Mouse (Mus musculus) lung, postnatal 0 days (tissue): ENCODE data around the gene Cbx8. TPM values are rescaled to one million over a fixed set of nuclear protein-coding genes. Genes with fewer than 3 reads are reported as not detected.

Experiments
- ATAC-seq: fragments of 200-750 bp; cut with Nextera tagmentation; 2 replicates; pipeline ENCODE4 v1.8.0; 2017; ENCODE audit warnings: moderate library complexity
- DNase-seq: peaks from one replicate; pipeline ENCODE4 v3.0.0-alpha.2; 2016; ENCODE audit warnings: low spot score
- H3K27ac ChIP-seq: fragments of 300-500 bp; sonication (generic); 2 replicates; pipeline ENCODE4 v1.5.1; 2014; ENCODE audit warnings: antibody characterized with exemption, mild to moderate bottlenecking, low read length, mixed read lengths
- H3K27me3 ChIP-seq: fragments of 300-500 bp; sonication (generic); replicated peaks from 2 replicates; pipeline ENCODE4 v1.6.1; 2014; ENCODE audit warnings: low read length, mixed read lengths; ENCODE audit not compliant: insufficient read depth
- H3K36me3 ChIP-seq: fragments of 300-500 bp; sonication (generic); 2 replicates; pipeline ENCODE4 v1.6.1; 2014; ENCODE audit warnings: low read length, mixed read lengths; ENCODE audit not compliant: insufficient read depth
- H3K4me1 ChIP-seq: fragments of 300-500 bp; sonication (generic); 2 replicates; pipeline ENCODE4 v1.6.1; 2014; ENCODE audit warnings: antibody characterized with exemption, low read depth, low read length, mixed read lengths; ENCODE audit not compliant: insufficient read depth
- H3K4me2 ChIP-seq: fragments of 300-500 bp; sonication (generic); replicated peaks from 2 replicates; pipeline ENCODE4 v1.6.1; 2014; ENCODE audit warnings: low read depth, mild to moderate bottlenecking, low read length, moderate library complexity, mixed read lengths
- H3K4me3 ChIP-seq: fragments of 300-500 bp; sonication (generic); 2 replicates; pipeline ENCODE4 v1.5.1; 2014; ENCODE audit warnings: low read depth, low read length
- H3K9ac ChIP-seq: fragments of 300-500 bp; sonication (generic); replicated peaks from 2 replicates; pipeline ENCODE4 v1.6.1; 2014; ENCODE audit warnings: low read depth, mild to moderate bottlenecking
- H3K9me3 ChIP-seq: fragments of 300-500 bp; sonication (generic); 2 replicates; pipeline ENCODE4 v1.6.1; 2016; ENCODE audit warnings: low read length, mixed read lengths
- CTCF ChIP-seq: IDR thresholded peaks from 2 replicates; pipeline ENCODE4 v1.5.1; 2016; ENCODE audit warnings: antibody characterized with exemption, mild to moderate bottlenecking
- EP300 ChIP-seq: IDR thresholded peaks from 2 replicates; pipeline ENCODE4 v1.6.1; 2016; ENCODE audit warnings: antibody characterized with exemption, mild to moderate bottlenecking, control low read depth
- WGBS: fragments of 180-500 bp; shearing (Covaris S2); extraction: QIAGEN DNeasy Blood & Tissue Kit; methylation state at CpG from one replicate; pipeline ENCODE4 v1.1.7; 2014; 5-methylcytosine and 5-hydroxymethylcytosine counted together
- polyA plus RNA-seq: library from polyadenylated mRNA; unstranded; fragments of >200 nt; fragmentation: Nextera tagmentation; extraction: Ambion mirVana; gene quantifications from 2 replicates; pipeline ENCODE4 v1.2.1, GENCODE M21; 2015

The Cbx8 gene
- polyA plus RNA-seq, 1 experiment from 2014 or later, result 9.4 TPM

DNA sequence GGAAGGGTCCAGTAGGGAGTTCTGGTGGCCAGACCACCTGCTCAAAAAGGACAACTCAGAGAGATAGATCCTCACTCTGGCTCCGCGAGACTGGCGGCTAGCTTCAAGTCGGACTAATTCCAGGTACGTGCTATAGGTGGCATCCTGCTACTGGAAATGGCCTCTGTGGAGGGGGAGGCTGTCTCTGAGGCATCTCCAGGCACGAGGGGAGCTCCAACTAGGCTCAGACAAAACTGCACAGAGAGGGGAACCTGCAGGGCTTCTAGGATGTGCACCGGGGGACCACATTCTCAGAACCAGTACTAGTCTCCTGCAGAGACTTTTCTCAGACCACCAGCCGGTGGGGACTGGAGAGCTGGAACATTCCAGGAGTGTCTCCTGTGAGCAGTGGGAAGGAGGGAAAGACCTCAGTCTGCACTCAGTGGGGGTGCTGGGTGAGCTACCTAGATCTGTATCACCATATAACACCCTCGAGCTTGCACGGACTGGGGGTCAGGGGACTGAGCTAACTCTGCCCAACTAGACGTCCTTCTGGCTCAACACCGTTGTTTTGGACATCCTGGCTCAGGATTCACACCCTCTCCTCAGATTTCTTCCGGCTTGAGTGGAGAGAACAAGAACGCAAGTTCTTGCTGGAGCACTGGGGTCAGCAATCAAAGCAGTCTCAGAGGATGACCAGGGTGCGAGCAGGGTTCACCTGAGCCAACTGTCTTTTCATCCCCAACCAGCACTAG lies 11.3 kb upstream of the Cbx8 start:
- no peak overlapping the region for H3K4me2 ChIP-seq
- whole genome bisulfite sequencing, result 6% methylated on average over 15 of the region's 15 CpGs
- DNase-seq, result peak; percentile 51
- no peaks in the 10 kb centered on the region for H3K36me3 ChIP-seq
- no peak overlapping the region for H3K9ac ChIP-seq
- peaks cover 86% of the 10 kb centered on the region for H3K27me3 ChIP-seq
- H3K9me3 ChIP-seq, result no peaks in the 10 kb centered on the region
- peaks cover 11% of the 10 kb centered on the region; the same call in 1 of the 2 replicates for H3K4me1 ChIP-seq
- H3K27ac ChIP-seq, result no peak overlapping the region
- TF ChIP-seq EP300 (no peak), CTCF (peak; percentile 70)
- H3K4me3 ChIP-seq, result no peak overlapping the region
- ATAC-seq, result no peak

DNA sequence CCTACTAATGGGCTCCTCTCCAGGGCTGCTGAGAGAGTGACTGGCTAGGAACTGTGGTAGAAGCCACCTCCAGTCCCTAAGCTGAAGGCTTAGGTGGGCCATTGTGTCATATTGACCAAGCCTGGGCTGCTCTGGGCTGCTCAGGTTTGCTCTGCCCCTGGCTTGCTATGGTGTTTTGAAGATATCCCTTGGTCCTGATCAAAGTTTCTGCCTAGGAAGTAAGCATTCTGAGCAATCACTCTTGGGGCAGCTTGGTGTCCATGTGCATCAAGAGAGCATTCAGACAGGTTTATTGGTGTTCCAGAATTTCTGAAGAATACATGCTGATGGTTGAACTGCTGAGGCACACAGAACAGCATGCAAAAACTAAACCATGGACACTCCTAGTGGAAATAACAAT lies 10.7 kb upstream of the Cbx8 start:
- peaks cover 91% of the 10 kb centered on the region for H3K27me3 ChIP-seq
- TF ChIP-seq EP300, result no peak
- TF ChIP-seq CTCF, result no peak
- no peaks in the 10 kb centered on the region for H3K36me3 ChIP-seq
- no peaks in the 10 kb centered on the region for H3K9me3 ChIP-seq
- H3K9ac ChIP-seq, result no peak overlapping the region
- H3K4me1 ChIP-seq, result peaks cover 18% of the 10 kb centered on the region
- no peak overlapping the region for H3K27ac ChIP-seq
- no peak for DNase-seq
- H3K4me2 ChIP-seq, result no peak overlapping the region
- no peak overlapping the region for H3K4me3 ChIP-seq
- no peak for ATAC-seq

- Histone ChIP-seq H3K27ac (no peak overlapping the region), H3K4me1 (peaks cover 16% of the 10 kb centered on the region), H3K36me3 (no peaks in the 10 kb centered on the region), H3K4me2 (no peak overlapping the region), H3K9me3 (no peaks in the 10 kb centered on the region), H3K4me3 (no peak overlapping the region), H3K27me3 (peaks cover 96% of the 10 kb centered on the region), H3K9ac (no peak overlapping the region)
- WGBS, result 7% methylated on average over 2 of the region's 2 CpGs
- ATAC-seq, result no peak
- TF ChIP-seq EP300 (no peak), CTCF (no peak)
- no peak for DNase-seq
Observed at GRCm38 (mm10) chr11:119050361-119050760, 9.6 kb upstream of the Cbx8 start.

DNA sequence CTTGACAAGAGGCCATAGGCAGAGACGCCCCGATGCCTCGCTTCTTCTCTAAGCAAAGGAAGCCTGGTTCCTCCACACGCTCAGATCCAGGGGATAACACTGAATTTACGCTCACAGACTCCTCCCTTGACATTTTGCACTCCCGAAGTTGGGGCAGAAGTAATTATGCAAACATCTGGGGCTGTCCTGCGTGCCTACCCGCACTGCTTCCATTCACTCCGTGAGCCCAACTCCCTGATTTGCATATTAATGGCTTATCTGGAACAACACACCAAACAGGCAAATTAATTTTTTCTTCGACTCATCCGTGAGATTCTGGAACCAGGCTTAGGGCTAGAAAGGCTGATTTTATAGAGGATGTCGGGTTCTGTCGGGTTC lies 7.4 kb upstream of the Cbx8 start:
- H3K4me2 ChIP-seq, result no peak overlapping the region
- ATAC-seq, result no peak
- H3K27ac ChIP-seq, result no peak overlapping the region
- H3K9ac ChIP-seq, result no peak overlapping the region
- no peak for TF ChIP-seq CTCF
- no peak for TF ChIP-seq EP300
- no peaks in the 10 kb centered on the region for H3K9me3 ChIP-seq
- no peak for DNase-seq
- H3K4me1 ChIP-seq, result peaks cover 19% of the 10 kb centered on the region
- no peaks in the 10 kb centered on the region for H3K36me3 ChIP-seq
- 1% methylated on average over 13 of the region's 13 CpGs for WGBS
- H3K4me3 ChIP-seq, result no peak overlapping the region
- H3K27me3 ChIP-seq, result peaks cover 94% of the 10 kb centered on the region

- peak overlapping the region; percentile 11; the same call in 1 of the 2 replicates for H3K4me2 ChIP-seq
- peak overlapping the region; percentile 3; the same call in 1 of the 2 replicates for H3K4me3 ChIP-seq
- no peaks in the 10 kb centered on the region for H3K9me3 ChIP-seq
- TF ChIP-seq CTCF, result peak; percentile 47
- TF ChIP-seq EP300, result no peak
- under 1% methylated on average over 37 of the region's 43 CpGs for WGBS
- H3K9ac ChIP-seq, result no peak overlapping the region
- peak; percentile 16 for ATAC-seq
- H3K4me1 ChIP-seq, result peaks cover 15% of the 10 kb centered on the region
- H3K36me3 ChIP-seq, result no peaks in the 10 kb centered on the region
- peak; percentile 54 for DNase-seq
- H3K27me3 ChIP-seq, result peaks cover 95% of the 10 kb centered on the region
- H3K27ac ChIP-seq, result no peak overlapping the region
Observed at GRCm38 (mm10) chr11:119047261-119048132, 6.7 kb upstream of the Cbx8 start.

DNA sequence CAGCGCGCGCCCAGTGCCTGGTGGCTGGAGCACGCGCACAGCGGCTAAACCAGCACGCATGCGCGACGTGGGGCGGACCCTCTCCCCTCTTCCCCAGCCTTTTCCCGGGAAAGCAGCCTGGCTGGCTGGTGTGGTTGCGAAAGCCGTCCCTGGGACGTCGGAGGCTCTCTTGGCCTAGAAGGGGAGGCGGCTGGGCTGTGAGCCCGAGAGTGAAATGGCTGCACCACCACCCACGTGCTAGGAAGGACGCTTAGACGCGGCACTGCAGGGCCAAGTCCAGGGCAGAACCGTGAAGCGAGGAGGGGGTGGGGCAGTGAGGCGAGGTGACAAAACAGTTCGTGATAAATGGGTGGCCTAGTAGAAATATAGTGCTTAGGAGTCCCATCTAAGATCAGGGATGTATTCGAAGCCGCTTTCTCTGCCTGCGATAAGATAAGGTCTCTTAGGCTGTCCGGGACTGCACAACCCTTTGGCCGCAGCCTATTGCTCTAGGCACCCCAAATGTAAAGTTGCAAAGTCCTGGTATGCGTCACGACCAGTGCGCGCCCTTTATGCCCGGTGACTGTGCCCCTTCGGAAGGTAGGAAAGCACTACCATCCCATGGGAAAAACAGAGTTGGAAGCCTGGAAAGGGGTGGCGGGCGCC lies 6.0 kb upstream of the Cbx8 start:
- no peaks in the 10 kb centered on the region for H3K9me3 ChIP-seq
- peak; percentile 92 for DNase-seq

More for the DNA sequence above, 6.0 kb upstream of the Cbx8 start:
- Histone ChIP-seq H3K4me3 (peak overlapping the region; percentile 3; the same call in 1 of the 2 replicates), H3K9ac (no peak overlapping the region), H3K27ac (no peak overlapping the region), H3K36me3 (no peaks in the 10 kb centered on the region), H3K27me3 (peaks cover 95% of the 10 kb centered on the region), H3K4me2 (0 out of 2 replicates have a peak overlapping the region, but pooled peaks have one; percentile 14), H3K4me1 (peaks cover 15% of the 10 kb centered on the region)
- TF ChIP-seq CTCF (no peak), EP300 (no peak)
- peak; percentile 75 for ATAC-seq
- 1% methylated on average over 39 of the region's 39 CpGs for WGBS
